Mouse (Mus musculus) limb, embryonic 11.5 days (tissue): ENCODE measurements around the gene Nme3. TPM values are rescaled to one million over a fixed set of nuclear protein-coding genes. Genes with fewer than 3 reads are reported as not detected.

Experiments used
- ATAC-seq: fragments of 200-750 bp; cut with Nextera tagmentation; 2 replicates; pipeline ENCODE4 v1.8.0; 2017; ENCODE audit warnings: low read depth; ENCODE audit not compliant: insufficient number of reproducible peaks, low FRiP score, low TSS enrichment
- DNase-seq: peaks from one replicate; pipeline ENCODE4 v3.0.0-alpha.2; 2015; ENCODE audit warnings: low spot score
- H3K27ac ChIP-seq: fragments of 300-500 bp; sonication (generic); replicated peaks from 2 replicates; pipeline ENCODE4 v1.5.1; 2014; ENCODE audit warnings: low read depth, mild to moderate bottlenecking, low read length
- H3K27me3 ChIP-seq: fragments of 300-500 bp; sonication (generic); 2 replicates; pipeline ENCODE4 v1.6.1; 2014; ENCODE audit warnings: mild to moderate bottlenecking, low read length, mixed read lengths; ENCODE audit not compliant: control insufficient read depth, insufficient read depth
- H3K36me3 ChIP-seq: fragments of 300-500 bp; sonication (generic); 2 replicates; pipeline ENCODE4 v1.6.1; 2014; ENCODE audit warnings: mild to moderate bottlenecking, low read length, moderate library complexity, mixed read lengths; ENCODE audit not compliant: control insufficient read depth, insufficient read depth
- H3K4me1 ChIP-seq: fragments of 300-500 bp; sonication (generic); 2 replicates; pipeline ENCODE4 v1.6.1; 2014; ENCODE audit warnings: low read length, mixed read lengths; ENCODE audit not compliant: control insufficient read depth, insufficient read depth
- H3K4me2 ChIP-seq: fragments of 300-500 bp; sonication (generic); 2 replicates; pipeline ENCODE4 v1.6.1; 2014; ENCODE audit warnings: low read depth, mild to moderate bottlenecking, moderate library complexity; ENCODE audit not compliant: severe bottlenecking
- H3K4me3 ChIP-seq: fragments of 300-500 bp; sonication (generic); 2 replicates; pipeline ENCODE4 v1.5.1; 2014; ENCODE audit warnings: low read depth, low read length
- H3K9ac ChIP-seq: fragments of 300-500 bp; sonication (generic); 2 replicates; pipeline ENCODE4 v1.6.1; 2014; ENCODE audit warnings: mild to moderate bottlenecking, low read length
- H3K9me3 ChIP-seq: fragments of 300-500 bp; sonication (generic); 2 replicates; pipeline ENCODE4 v1.6.1; 2016; ENCODE audit warnings: low read length; ENCODE audit not compliant: control insufficient read depth
- WGBS: fragments of 180-500 bp; shearing (Covaris S2); extraction: QIAGEN DNeasy Blood & Tissue Kit; methylation state at CpG from one replicate; pipeline ENCODE4 v1.1.7; 2014; 5-methylcytosine and 5-hydroxymethylcytosine counted together
- polyA plus RNA-seq: library from polyadenylated mRNA; unstranded; fragments of >200 nt; fragmentation: Nextera tagmentation; extraction: Ambion mirVana; gene quantifications from 2 replicates; pipeline ENCODE4 v1.2.1, GENCODE M21; 2014

Gene Nme3
- polyA plus RNA-seq, 1 experiment from 2014 or later = 53.0 TPM

DNA sequence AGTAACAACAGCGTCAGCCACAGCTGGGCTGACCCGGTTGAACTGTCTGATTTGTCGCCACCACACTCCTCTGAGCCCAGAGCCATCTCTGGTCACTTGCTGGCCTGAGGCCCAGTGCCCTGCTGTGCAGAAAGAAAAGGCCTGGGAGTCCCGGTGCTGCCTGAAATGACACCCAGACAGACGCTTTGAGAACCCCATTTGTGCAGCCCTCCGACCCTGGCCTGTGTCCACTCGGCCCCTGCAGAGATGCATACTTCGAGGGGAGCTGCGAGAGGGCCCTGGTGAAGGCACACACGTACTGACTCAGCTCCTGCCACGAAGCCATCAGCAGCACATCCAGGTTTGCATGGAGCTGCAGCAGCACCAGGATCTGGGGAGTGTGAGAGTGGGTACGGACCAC lies 3.5 kb upstream of the Nme3 start:
- H3K27me3 ChIP-seq = no peaks in the 10 kb centered on the region
- H3K27ac ChIP-seq = no peak overlapping the region
- H3K4me2 ChIP-seq = no peak overlapping the region
- WGBS = 95% methylated on average over 12 of the region's 12 CpGs
- H3K4me3 ChIP-seq = no peak overlapping the region
- DNase-seq (no peak), ATAC-seq (no peak)
- H3K9ac ChIP-seq = no peak overlapping the region
- no peaks in the 10 kb centered on the region for H3K9me3 ChIP-seq
- H3K4me1 ChIP-seq = peaks cover 26% of the 10 kb centered on the region
- peaks cover 23% of the 10 kb centered on the region for H3K36me3 ChIP-seq

DNA sequence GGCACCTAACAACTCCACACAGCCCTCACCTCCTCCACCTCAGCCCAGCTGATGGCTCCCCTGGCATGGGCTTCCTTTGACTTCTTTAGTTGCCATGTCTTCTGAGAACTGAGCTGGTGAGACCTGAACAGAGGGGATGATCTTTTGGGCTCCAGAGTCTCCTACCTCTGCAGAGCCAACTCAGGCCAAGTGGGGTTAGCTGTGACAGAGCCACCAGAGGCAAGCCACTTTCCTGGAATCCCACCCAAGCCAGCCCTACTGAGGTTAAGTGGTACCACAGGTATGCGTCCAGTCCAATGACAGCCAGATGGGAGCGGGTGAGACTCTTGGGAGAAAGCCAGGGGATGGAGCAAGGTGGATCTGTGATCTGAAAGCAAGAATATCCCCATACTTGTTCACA lies 3.0 kb upstream of the Nme3 start:
- 89% methylated on average over 2 of the region's 2 CpGs for WGBS
- H3K36me3 ChIP-seq = peaks cover 27% of the 10 kb centered on the region
- DNase-seq = no peak
- no peak overlapping the region for H3K4me3 ChIP-seq
- H3K27ac ChIP-seq = no peak overlapping the region
- no peaks in the 10 kb centered on the region for H3K9me3 ChIP-seq
- no peak for ATAC-seq
- peaks cover 25% of the 10 kb centered on the region for H3K4me1 ChIP-seq
- H3K4me2 ChIP-seq = no peak overlapping the region
- no peaks in the 10 kb centered on the region for H3K27me3 ChIP-seq
- H3K9ac ChIP-seq = no peak overlapping the region

DNA sequence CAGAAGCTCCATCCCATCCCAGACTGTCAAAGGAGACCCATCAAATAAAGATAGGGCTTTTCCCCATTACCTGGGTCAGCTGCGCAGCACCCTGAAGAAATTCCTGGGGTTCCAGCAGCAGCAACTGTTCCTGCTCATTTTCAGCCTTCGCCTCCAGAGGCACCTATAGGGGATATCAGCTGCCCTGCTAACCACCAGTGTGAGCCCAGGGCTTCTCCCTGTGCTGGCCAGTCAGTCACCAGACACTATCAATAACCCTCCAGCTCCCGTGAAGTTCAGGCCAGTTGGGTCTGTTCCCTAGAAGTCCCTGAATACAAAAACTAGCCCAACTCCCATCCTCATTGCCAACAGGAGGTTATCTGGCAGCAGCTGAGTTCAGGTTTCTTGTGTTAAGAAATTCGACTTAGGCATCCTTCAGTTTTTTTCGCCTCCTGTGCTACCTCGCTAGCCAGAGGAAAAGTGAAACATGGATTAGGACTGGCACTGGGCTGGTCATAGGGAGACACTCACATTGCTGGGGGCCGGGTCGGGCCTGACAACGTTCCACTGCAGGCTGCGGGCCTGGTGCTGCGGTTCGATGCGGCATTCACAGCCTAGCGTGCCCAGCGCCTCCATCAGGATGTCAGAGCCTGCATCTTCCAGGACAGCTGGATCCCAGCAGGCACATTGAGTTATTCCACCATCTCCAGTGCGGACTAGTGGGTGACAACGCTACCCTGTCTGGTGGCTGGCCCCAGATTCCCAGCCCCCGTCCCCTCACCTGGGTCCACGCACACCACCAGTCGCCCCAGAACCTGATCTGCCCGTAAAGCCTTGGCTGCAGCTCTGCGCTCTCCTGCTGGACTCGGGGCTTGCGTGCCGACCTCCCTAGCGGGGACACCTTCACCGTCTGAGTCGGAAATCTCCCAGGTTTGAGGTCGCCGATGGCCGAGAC lies 2.0 kb upstream of the Nme3 start:
- DNase-seq = peak; percentile 35
- WGBS = 11% methylated on average over 31 of the region's 31 CpGs
- Histone ChIP-seq H3K36me3 (peaks cover 36% of the 10 kb centered on the region), H3K9me3 (no peaks in the 10 kb centered on the region), H3K27me3 (no peaks in the 10 kb centered on the region), H3K4me2 (peak overlapping the region; percentile 59), H3K9ac (peak overlapping the region; percentile 70), H3K27ac (no peak overlapping the region; the same call in 1 of the 2 replicates), H3K4me3 (peak overlapping the region; percentile 81), H3K4me1 (peaks cover 25% of the 10 kb centered on the region)
- peak; percentile 6; the same call in 1 of the 2 replicates for ATAC-seq

DNA sequence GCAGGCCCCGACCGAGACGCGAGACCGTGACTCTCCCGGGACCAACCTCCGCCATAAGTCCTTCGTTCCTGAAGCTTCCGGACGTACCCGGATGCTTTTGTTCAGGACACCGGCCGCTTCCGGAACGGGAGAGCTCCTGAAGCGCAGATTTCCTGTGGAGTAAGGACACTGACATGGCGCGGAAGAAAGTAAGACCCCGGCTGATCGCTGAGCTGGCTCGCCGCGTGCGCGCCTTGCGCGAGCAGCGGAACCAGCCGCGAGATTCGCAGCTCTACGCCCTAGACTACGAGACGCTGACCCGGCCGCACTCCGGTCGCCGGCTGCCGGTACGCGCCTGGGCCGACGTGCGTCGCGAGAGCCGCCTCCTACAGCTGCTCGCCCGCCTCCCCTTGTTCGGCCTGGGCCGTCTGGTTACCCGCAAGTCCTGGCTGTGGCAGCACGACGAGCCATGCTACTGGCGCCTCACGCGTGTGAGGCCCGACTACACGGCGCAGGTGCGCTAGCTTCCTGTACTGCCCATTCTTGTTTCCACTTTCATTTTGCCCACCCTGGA lies 1.2 kb upstream of the Nme3 start, which contains the start of the genes Eme2 and Mrps34:
Eme2 (minus strand) TSS at position 93 of the 553 bp plus-strand sequence.
Mrps34 (plus strand) TSS at position 122 of the 553 bp plus-strand sequence.
- Histone ChIP-seq H3K4me2 (peak within 1 kb of the TSS; percentile 59), H3K9ac (peak within 1 kb of the TSS; percentile 70), H3K27me3 (no peaks in the 10 kb centered on the region), H3K9me3 (no peaks in the 10 kb centered on the region), H3K27ac (peak within 1 kb of the TSS; percentile 1; the same call in 1 of the 2 replicates), H3K36me3 (peaks cover 43% of the 10 kb centered on the region), H3K4me1 (peaks cover 25% of the 10 kb centered on the region), H3K4me3 (peak within 1 kb of the TSS; percentile 81)
- ATAC-seq (peak; percentile 20; the same call in 1 of the 2 replicates), DNase-seq (peak; percentile 89)
- under 1% methylated on average over 62 of the region's 62 CpGs for WGBS

DNA sequence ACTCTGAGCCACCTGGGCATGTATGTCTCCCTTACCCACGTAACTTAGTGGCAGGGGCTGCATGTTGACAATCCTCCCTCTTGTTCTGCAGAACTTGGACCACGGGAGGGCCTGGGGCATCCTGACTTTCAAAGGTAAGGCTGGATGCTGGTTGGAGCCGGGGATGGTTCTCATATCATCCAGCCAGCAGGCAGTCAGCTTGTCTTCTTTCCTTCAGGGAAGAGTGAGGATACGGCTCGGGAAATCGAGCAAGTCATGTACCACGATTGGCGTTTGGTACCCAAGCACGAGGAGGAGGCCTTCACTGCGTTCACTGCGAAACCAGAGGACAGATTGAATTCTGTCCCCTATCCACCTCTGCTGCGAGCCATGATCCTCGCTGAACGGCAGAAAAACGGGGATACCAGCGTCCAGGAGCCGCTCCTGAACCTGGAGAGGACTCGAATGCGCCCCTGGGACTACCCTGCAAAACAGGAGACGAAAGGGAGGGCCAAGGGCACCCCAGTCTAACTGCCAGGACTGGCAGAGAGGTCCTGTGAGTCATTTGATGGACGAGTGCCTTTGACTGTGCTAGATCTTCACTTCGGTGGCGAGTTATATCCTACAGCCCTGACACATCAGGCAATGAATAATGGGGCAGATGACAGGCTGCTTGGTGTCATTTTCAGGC lies 594 bp upstream of the Nme3 start:
- no peaks in the 10 kb centered on the region for H3K9me3 ChIP-seq
- peak overlapping the region; percentile 70 for H3K9ac ChIP-seq
- WGBS = 15% methylated on average over 23 of the region's 23 CpGs
- ATAC-seq = no peak
- H3K27me3 ChIP-seq = no peaks in the 10 kb centered on the region
- peaks cover 25% of the 10 kb centered on the region for H3K4me1 ChIP-seq
- peaks cover 37% of the 10 kb centered on the region for H3K36me3 ChIP-seq
- H3K27ac ChIP-seq = peak overlapping the region; percentile 1; the same call in 1 of the 2 replicates
- H3K4me3 ChIP-seq = peak overlapping the region; percentile 81
- H3K4me2 ChIP-seq = peak overlapping the region; percentile 59
- DNase-seq = peak; percentile 35

DNA sequence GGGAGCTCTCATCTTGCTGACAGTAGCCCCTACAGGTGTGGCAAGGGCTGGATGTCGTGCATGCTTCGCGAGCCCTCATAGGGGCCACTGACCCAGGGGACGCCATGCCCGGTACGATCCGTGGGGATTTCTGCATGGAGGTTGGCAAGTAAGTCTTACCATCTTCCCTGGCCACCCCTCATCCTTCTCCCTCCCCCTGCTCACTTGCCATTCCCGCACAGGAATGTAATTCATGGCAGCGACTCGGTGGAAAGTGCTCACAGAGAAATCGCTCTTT lies 631 bp downstream of the Nme3 start:
- Histone ChIP-seq H3K9ac (peak overlapping the region; percentile 66), H3K36me3 (peaks cover 40% of the 10 kb centered on the region), H3K27me3 (no peaks in the 10 kb centered on the region), H3K4me1 (peaks cover 25% of the 10 kb centered on the region), H3K27ac (no peak overlapping the region), H3K9me3 (no peaks in the 10 kb centered on the region), H3K4me3 (peak overlapping the region; percentile 81), H3K4me2 (peak overlapping the region; percentile 59)
- 44% methylated on average over 11 of the region's 11 CpGs for WGBS
- DNase-seq = no peak
- ATAC-seq = no peak

DNA sequence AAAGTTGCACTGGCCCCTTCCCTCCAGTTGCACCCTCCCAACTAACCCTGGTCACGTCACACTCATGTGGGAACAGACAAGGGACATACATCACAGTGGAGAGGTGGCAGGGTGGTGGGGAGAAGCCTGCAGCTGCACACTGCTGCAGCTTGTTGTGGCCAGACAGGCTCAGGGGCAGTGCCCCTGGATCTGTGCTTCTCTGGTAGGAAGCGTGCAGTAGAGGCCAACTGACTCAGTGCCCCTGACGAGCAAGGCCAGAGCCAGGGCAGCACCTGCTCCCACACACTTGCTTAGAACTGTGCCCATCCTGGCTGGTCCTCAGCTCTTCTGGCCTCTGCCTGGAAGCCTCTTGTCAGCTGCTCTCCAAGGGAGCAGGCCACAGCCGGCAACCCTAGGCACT lies 1.3 kb downstream of the Nme3 start:
- peak overlapping the region; percentile 81; the same call in 1 of the 2 replicates for H3K4me3 ChIP-seq
- no peak for ATAC-seq
- no peak overlapping the region for H3K9ac ChIP-seq
- H3K27me3 ChIP-seq = no peaks in the 10 kb centered on the region
- H3K4me2 ChIP-seq = no peak overlapping the region
- H3K9me3 ChIP-seq = no peaks in the 10 kb centered on the region
- H3K27ac ChIP-seq = no peak overlapping the region
- WGBS = 84% methylated on average over 4 of the region's 4 CpGs
- peaks cover 25% of the 10 kb centered on the region for H3K4me1 ChIP-seq
- peaks cover 39% of the 10 kb centered on the region for H3K36me3 ChIP-seq
- no peak for DNase-seq
